ENCODE assay signal across 9 mouse cellular contexts in genomic region chr7:19823256-19824181, GRCm38 (mm10). TPM values are rescaled to one million over a fixed set of nuclear protein-coding genes. Genes with fewer than 3 reads are reported as not detected.
A peak's percentile ranks its signal among the peaks of the same experiment; 100 is the strongest.
DNase-seq lines count a peak whose midpoint lies in the region; ATAC-seq and TF ChIP-seq lines count a peak whose summit lies in the region.
"Had no signal": no experiment of that assay in that cellular context is flagged by ENCODE, and none has a peak within 500 bp of the region (broad histone marks: within the 10 kb centered on the region; RNA-seq: fewer than 3 reads in every experiment).

No protein-coding gene starts in this region.

- no peak overlapping the region for H3K4me3 ChIP-seq in embryonic fibroblast, embryonic 13.5 days (ENCODE audit: insufficient read depth, low read length)
- peak overlapping the region; percentile 8; the same call in 1 of the 2 replicates for H3K4me3 ChIP-seq in limb, embryonic 13.5 days
- H3K4me3 ChIP-seq in neural tube, embryonic 13.5 days = no peak overlapping the region

- H3K4me2 ChIP-seq in limb, embryonic 13.5 days (replicated peaks) = peak overlapping the region; percentile 43
- 0 out of 2 replicates have a peak overlapping the region, but pooled peaks have one; percentile 19 for H3K4me2 ChIP-seq in neural tube, embryonic 13.5 days

- DNase-seq in adrenal gland, postnatal 14 days = peak; percentile 48
- DNase-seq in adrenal gland, adult 8-10 months = no peak
- peak; percentile 33 to 35 for DNase-seq in B cell, adult 2 months
- DNase-seq in ovary, postnatal 36 days (ENCODE audit: low spot score) = no peak
- DNase-seq in cerebellum, adult 11-12 months = no peak

- no peak for TF ChIP-seq CTCF in embryonic fibroblast, embryonic 13.5 days (IDR thresholded peaks at IDR 0.05; ENCODE audit: borderline replicate concordance, insufficient read depth, low read length)

- no peak; the same call in 1 of the 2 replicates for ATAC-seq in limb, embryonic 13.5 days (ENCODE audit: low FRiP score, low read depth)
- no peak for ATAC-seq in neural tube, embryonic 13.5 days (ENCODE audit: low read depth)

- 24% methylated on average over 16 of the region's 16 CpGs for WGBS in limb, embryonic 13.5 days
- WGBS in neural tube, embryonic 13.5 days = 27% methylated on average over 16 of the region's 16 CpGs

- H3K27ac ChIP-seq in embryonic fibroblast, embryonic 13.5 days (ENCODE audit: insufficient read depth, low read length) = peak overlapping the region; percentile 76
- peak overlapping the region; percentile 69 for H3K27ac ChIP-seq in limb, embryonic 13.5 days
- H3K27ac ChIP-seq in neural tube, embryonic 13.5 days (replicated peaks) = 0 out of 2 replicates have a peak overlapping the region, but pooled peaks have one; percentile 9

- no peaks in the 10 kb centered on the region for H3K36me3 ChIP-seq in limb, embryonic 13.5 days
- H3K36me3 ChIP-seq in neural tube, embryonic 13.5 days = no peaks in the 10 kb centered on the region

- TF ChIP-seq POLR2A in embryonic fibroblast, embryonic 13.5 days (IDR thresholded peaks at IDR 0.05; ENCODE audit: low read depth, low read length) = peak; percentile 58

- peaks cover 15% of the 10 kb centered on the region for H3K4me1 ChIP-seq in embryonic fibroblast, embryonic 13.5 days (ENCODE audit: control insufficient read depth, insufficient read depth, low read length)
- peaks cover 28% of the 10 kb centered on the region for H3K4me1 ChIP-seq in limb, embryonic 13.5 days
- H3K4me1 ChIP-seq in neural tube, embryonic 13.5 days (replicated peaks) = peaks cover 23% of the 10 kb centered on the region

- H3K27me3 ChIP-seq in limb, embryonic 13.5 days = peaks cover 56% of the 10 kb centered on the region
- peaks cover 58% of the 10 kb centered on the region for H3K27me3 ChIP-seq in neural tube, embryonic 13.5 days

- no peak overlapping the region for H3K9ac ChIP-seq in limb, embryonic 13.5 days
- H3K9ac ChIP-seq in neural tube, embryonic 13.5 days = no peak overlapping the region

- peaks cover 6% of the 10 kb centered on the region; the same call in 1 of the 2 replicates for H3K9me3 ChIP-seq in limb, embryonic 13.5 days
- H3K9me3 ChIP-seq in neural tube, embryonic 13.5 days = no peaks in the 10 kb centered on the region

RNA-seq across cellular contexts. Expression of gene Bcl3, which starts 0.9 kb away (rescaled TPM):
- 26.6 and 36.9 TPM in 2 replicates for total RNA-seq in adrenal gland, postnatal 14 days (2021)
- 10 to 100 TPM; 16.5 to 23.4 (median 21.9) TPM for total RNA-seq in adrenal gland, adult 8-10 months (2022)
- 24.1 and 37.9 TPM in 2 replicates for polyA plus RNA-seq in embryonic fibroblast, embryonic 13.5 days (2011; ENCODE audit: insufficient read length, low read depth, missing spikeins)
- 1.5 and 2.0 TPM in 2 replicates for polyA plus RNA-seq in limb, embryonic 13.5 days (2015; fragmentation: Nextera tagmentation; extraction: Ambion mirVana)
- polyA plus RNA-seq in neural tube, embryonic 13.5 days (2015; fragmentation: Nextera tagmentation; extraction: Ambion mirVana) = 0.32 and 1.8 TPM in 2 replicates

RNA-seq across cellular contexts. Expression of gene Cblc, which starts 26.9 kb away (rescaled TPM):
- total RNA-seq in adrenal gland, postnatal 14 days (2021) = 1.4 TPM in 1 of 2 replicates, not detected in the other
- under 1 TPM in 1 of 4 experiments, not detected in 3; 0.43 TPM for total RNA-seq in adrenal gland, adult 8-10 months (2022)
- not detected in 2 replicates for polyA plus RNA-seq in embryonic fibroblast, embryonic 13.5 days (2011; ENCODE audit: insufficient read length, low read depth, missing spikeins)
- 4.2 and 4.9 TPM in 2 replicates for polyA plus RNA-seq in limb, embryonic 13.5 days (2015; fragmentation: Nextera tagmentation; extraction: Ambion mirVana)
- not detected in 2 replicates for polyA plus RNA-seq in neural tube, embryonic 13.5 days (2015; fragmentation: Nextera tagmentation; extraction: Ambion mirVana)
- polyA plus RNA-seq: C2C12 had no signal

RNA-seq across cellular contexts. Expression of gene Gm19345, which starts 28.3 kb away (rescaled TPM):
- total RNA-seq in adrenal gland, postnatal 14 days (2021) = 0.59 TPM in 1 of 2 replicates, not detected in the other
- under 1 TPM in 2 of 4 experiments, not detected in 2; 0.28 to 0.35 TPM for total RNA-seq in adrenal gland, adult 8-10 months (2022)
- not detected in 2 replicates for polyA plus RNA-seq in embryonic fibroblast, embryonic 13.5 days (2011; ENCODE audit: insufficient read length, low read depth, missing spikeins)
- polyA plus RNA-seq in limb, embryonic 13.5 days (2015; fragmentation: Nextera tagmentation; extraction: Ambion mirVana) = not detected in 2 replicates
- polyA plus RNA-seq in neural tube, embryonic 13.5 days (2015; fragmentation: Nextera tagmentation; extraction: Ambion mirVana) = 5.2 and 6.6 TPM in 2 replicates
- polyA plus RNA-seq: C2C12 had no signal

RNA-seq across cellular contexts. Expression of gene Ceacam16, which starts 37.6 kb away (rescaled TPM):
- total RNA-seq in adrenal gland, postnatal 14 days (2021) = 0.33 and 0.38 TPM in 2 replicates
- total RNA-seq in adrenal gland, adult 8-10 months (2022) = under 1 TPM in 1 of 4 experiments, not detected in 3; 0.31 TPM
- polyA plus RNA-seq in embryonic fibroblast, embryonic 13.5 days (2011; ENCODE audit: insufficient read length, low read depth, missing spikeins) = not detected in 2 replicates
- polyA plus RNA-seq in limb, embryonic 13.5 days (2015; fragmentation: Nextera tagmentation; extraction: Ambion mirVana) = not detected in 2 replicates
- 0.36 and 0.48 TPM in 2 replicates for polyA plus RNA-seq in neural tube, embryonic 13.5 days (2015; fragmentation: Nextera tagmentation; extraction: Ambion mirVana)
- polyA plus RNA-seq: C2C12 had no signal

RNA-seq across cellular contexts. Expression of gene Bcam, which starts 52.7 kb away (rescaled TPM):
- 59.8 and 70.8 TPM in 2 replicates for total RNA-seq in adrenal gland, postnatal 14 days (2021)
- 10 to 100 TPM; 50.3 to 63.5 (median 55.3) TPM for total RNA-seq in adrenal gland, adult 8-10 months (2022)
- 2.1 and 2.5 TPM in 2 replicates for polyA plus RNA-seq in embryonic fibroblast, embryonic 13.5 days (2011; ENCODE audit: insufficient read length, low read depth, missing spikeins)
- 69.0 and 72.7 TPM in 2 replicates for polyA plus RNA-seq in limb, embryonic 13.5 days (2015; fragmentation: Nextera tagmentation; extraction: Ambion mirVana)
- 14.2 and 16.6 TPM in 2 replicates for polyA plus RNA-seq in neural tube, embryonic 13.5 days (2015; fragmentation: Nextera tagmentation; extraction: Ambion mirVana)

Comparison
In these comparisons a context has a peak if more than half of its experiments do, and no peak if none do; other contexts are left out.
1. DNase-seq: peak in adrenal gland, postnatal 14 days (single experiment) and B cell, adult 2 months (2 of 2); none in adrenal gland, adult 8-10 months (single experiment), ovary, postnatal 36 days (single experiment) and cerebellum, adult 11-12 months (single experiment).
2. H3K27ac ChIP-seq: peak in every context shown above with its lines; median percentile 76 in embryonic fibroblast, embryonic 13.5 days; 69 in limb, embryonic 13.5 days; 9 in neural tube, embryonic 13.5 days.